Mouse (Mus musculus) embryonic facial prominence, embryonic 15.5 days (tissue): ENCODE data around the gene Olfr967. TPM values are rescaled to one million over a fixed set of nuclear protein-coding genes. Genes with fewer than 3 reads are reported as not detected.

ENCODE experiments used
- polyA plus RNA-seq: library from polyadenylated mRNA; unstranded; fragments of >200 nt; fragmentation: Nextera tagmentation; extraction: Ambion mirVana; gene quantifications from 2 replicates; pipeline ENCODE4 v1.2.1, GENCODE M21; 2015

Olfr967 gene
- polyA plus RNA-seq, 1 experiment from 2014 or later = not detected

Other genes starting within 250 kb of the Olfr967 start
- 0.40 and 0.59 TPM in 2 replicates for gene Olfr957, start 230.4 kb upstream of the Olfr967 start, polyA plus RNA-seq
- 0.04 TPM in 1 of 2 replicates, not detected in the other for gene Olfr958, start 192.2 kb upstream of the Olfr967 start, polyA plus RNA-seq
- 0.14 and 0.19 TPM in 2 replicates for gene Olfr959, start 170.7 kb upstream of the Olfr967 start, polyA plus RNA-seq
- 87.5 and 106 TPM in 2 replicates for gene AW551984, start 141.8 kb upstream of the Olfr967 start, polyA plus RNA-seq
- gene Olfr148, start 135.6 kb upstream of the Olfr967 start, polyA plus RNA-seq = not detected in 2 replicates
- gene Olfr960, start 124.9 kb upstream of the Olfr967 start, polyA plus RNA-seq = not detected in 2 replicates
- gene Olfr961, start 101.2 kb upstream of the Olfr967 start, polyA plus RNA-seq = 0.09 and 0.32 TPM in 2 replicates
- gene Olfr963, start 79.0 kb upstream of the Olfr967 start, polyA plus RNA-seq = 0.09 TPM in 1 of 2 replicates, not detected in the other
- gene Olfr149, start 39.1 kb upstream of the Olfr967 start, polyA plus RNA-seq = 0.05 TPM in 1 of 2 replicates, not detected in the other
- not detected in 2 replicates for gene Olfr965, start 34.9 kb upstream of the Olfr967 start, polyA plus RNA-seq
- gene Olfr150, start 15.3 kb upstream of the Olfr967 start, polyA plus RNA-seq = not detected in 2 replicates
- not detected in 2 replicates for gene Olfr968, start 37.0 kb downstream of the Olfr967 start, polyA plus RNA-seq
- 0.23 and 0.24 TPM in 2 replicates for gene Olfr969, start 44.7 kb downstream of the Olfr967 start, polyA plus RNA-seq
- gene Olfr970, start 62.6 kb downstream of the Olfr967 start, polyA plus RNA-seq = 0.12 TPM in 1 of 2 replicates, not detected in the other
- gene Olfr971, start 90.6 kb downstream of the Olfr967 start, polyA plus RNA-seq = not detected in 2 replicates
- gene Olfr972, start 120.2 kb downstream of the Olfr967 start, polyA plus RNA-seq = 0.12 and 0.19 TPM in 2 replicates
- not detected in 2 replicates for gene Olfr229, start 161.1 kb downstream of the Olfr967 start, polyA plus RNA-seq
- 0.20 TPM in 1 of 2 replicates, not detected in the other for gene Olfr974, start 191.3 kb downstream of the Olfr967 start, polyA plus RNA-seq
- 0.05 TPM in 1 of 2 replicates, not detected in the other for gene Olfr975, start 205.8 kb downstream of the Olfr967 start, polyA plus RNA-seq
- gene Olfr976, start 214.9 kb downstream of the Olfr967 start, polyA plus RNA-seq = 0.09 TPM in 1 of 2 replicates, not detected in the other
- not detected in 2 replicates for gene Olfr978, start 245.9 kb downstream of the Olfr967 start, polyA plus RNA-seq